Mouse (Mus musculus): ENCODE measurements around the gene Syne2.

DNA sequence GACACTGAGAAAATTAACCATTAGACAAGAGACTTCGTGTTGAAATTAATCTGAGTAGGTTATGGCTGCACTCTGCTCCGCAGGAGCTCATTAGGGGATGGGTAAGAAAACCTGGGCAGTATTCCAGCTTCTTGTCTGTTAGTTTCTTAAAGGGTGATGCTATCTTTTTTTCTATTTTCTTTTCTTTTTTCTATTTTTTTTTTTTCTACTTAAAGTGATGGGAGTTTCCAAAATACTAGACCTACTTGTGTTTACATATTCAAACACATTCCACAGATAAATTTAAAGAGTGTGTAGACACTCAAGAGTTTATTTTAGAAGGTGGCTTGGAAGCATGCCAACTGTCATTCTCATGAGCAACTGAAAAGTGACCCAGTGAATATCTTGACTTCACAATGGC, 177.2 kb downstream of the Syne2 start:
- TF ChIP-seq CTCF (IDR thresholded peaks at IDR 0.05; ENCODE audit: extremely low read depth, insufficient read depth, insufficient read length, insufficient replicate concordance) (no peak), POLR2A (IDR thresholded peaks at IDR 0.05; ENCODE audit: low read depth, low read length) (no peak)

Data from spleen, adult 2 months (tissue).